Mouse (Mus musculus) olfactory bulb, adult 2 months (tissue): ENCODE measurements at regions not wholly inside any gene's neighbourhood (a gene's known extent, or its start where the extent isn't known, plus 50 kb on each side); places are given as distances from the start of the nearest gene placed in this dataset.

Experiments
- H3K27ac ChIP-seq: fragments of 200-500 bp; 2 replicates; pipeline ENCODE4 v1.5.1; 2012; ENCODE audit warnings: low read depth, low read length; ENCODE audit not compliant: insufficient read depth
- H3K4me1 ChIP-seq: fragments of 200-500 bp; 2 replicates; pipeline ENCODE4 v1.6.1; 2012; ENCODE audit warnings: low read length; ENCODE audit not compliant: control insufficient read depth, insufficient read depth
- H3K4me3 ChIP-seq: fragments of 200-500 bp; 2 replicates; pipeline ENCODE4 v1.5.1; 2012; ENCODE audit warnings: mild to moderate bottlenecking, low read depth, low read length, moderate library complexity; ENCODE audit not compliant: insufficient read depth
- CTCF ChIP-seq: fragments of 200-500 bp; IDR thresholded peaks from 2 replicates; pipeline ENCODE4 v1.5.1; 2012; ENCODE audit warnings: low read depth, mild to moderate bottlenecking, low read length, moderate library complexity; ENCODE audit not compliant: insufficient read depth
- POLR2A ChIP-seq: fragments of 200-500 bp; IDR thresholded peaks from 2 replicates; pipeline ENCODE4 v1.6.1; 2012; ENCODE audit warnings: mild to moderate bottlenecking, low read depth, low read length, moderate library complexity; ENCODE audit not compliant: insufficient read depth
- WGBS: fragments of 180-500 bp; shearing (Covaris S2); methylation state at CpG from one replicate; pipeline ENCODE4 v1.1.7; 2018; 5-methylcytosine and 5-hydroxymethylcytosine counted together

DNA sequence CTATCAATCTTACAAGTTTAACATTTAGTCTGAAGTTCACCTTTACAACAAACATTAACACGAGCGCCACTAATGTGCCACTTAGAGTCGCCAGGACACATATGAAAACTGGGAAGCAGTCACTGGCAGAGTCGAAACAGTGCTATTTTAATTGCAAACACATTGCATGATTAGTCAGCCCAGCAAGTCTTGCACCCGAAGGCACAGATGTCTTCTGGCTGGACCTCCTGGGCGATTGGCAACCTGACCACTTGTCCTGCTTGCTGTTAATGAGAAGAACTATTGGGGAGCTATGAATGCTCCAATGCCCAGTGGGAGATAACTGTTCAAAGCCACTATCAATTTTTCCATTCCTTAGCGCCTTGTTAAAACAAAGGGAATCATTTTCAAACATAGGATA, 547.0 kb downstream of the Etv1 start:
- Histone ChIP-seq H3K4me3 (no peak overlapping the region), H3K27ac (no peak overlapping the region), H3K4me1 (no peaks in the 10 kb centered on the region)
- 72% methylated on average over 7 of the region's 7 CpGs for WGBS
- no peak for TF ChIP-seq CTCF
- no peak for TF ChIP-seq POLR2A

DNA sequence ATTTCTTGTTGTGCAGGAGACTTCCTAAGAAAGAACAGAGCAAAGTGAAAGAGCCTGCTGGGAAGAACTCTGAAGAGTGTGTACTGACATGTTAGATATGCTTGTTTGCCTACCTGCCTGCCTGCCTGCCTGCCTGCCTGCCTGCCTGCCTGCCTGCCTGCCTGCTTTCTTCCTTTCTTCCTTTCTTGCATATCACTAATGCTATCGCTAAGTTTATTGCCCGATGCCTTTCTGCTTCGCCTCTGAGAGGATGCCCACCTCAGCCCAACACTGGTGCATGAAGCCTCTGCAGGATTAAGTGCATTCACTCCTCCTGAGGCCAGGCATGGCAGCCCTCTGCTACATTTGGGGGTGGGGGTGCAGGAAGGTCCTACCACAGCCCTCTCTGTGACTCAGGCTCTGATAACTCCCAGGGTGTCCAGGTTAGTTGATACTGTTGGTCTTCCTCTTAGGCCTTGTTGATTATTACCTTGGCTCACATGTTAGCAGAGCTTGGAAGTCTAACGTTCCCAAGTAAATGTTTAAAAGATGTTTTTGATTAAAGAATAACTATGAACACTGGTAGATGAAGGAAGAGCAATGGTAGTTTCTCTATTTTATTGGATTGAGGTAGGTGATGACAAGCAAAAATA, 547.6 kb downstream of the Etv1 start:
- 88% methylated on average over 4 of the region's 4 CpGs for WGBS
- H3K4me1 ChIP-seq, result no peaks in the 10 kb centered on the region
- H3K27ac ChIP-seq, result no peak overlapping the region
- no peak overlapping the region for H3K4me3 ChIP-seq
- no peak for TF ChIP-seq CTCF
- no peak for TF ChIP-seq POLR2A

DNA sequence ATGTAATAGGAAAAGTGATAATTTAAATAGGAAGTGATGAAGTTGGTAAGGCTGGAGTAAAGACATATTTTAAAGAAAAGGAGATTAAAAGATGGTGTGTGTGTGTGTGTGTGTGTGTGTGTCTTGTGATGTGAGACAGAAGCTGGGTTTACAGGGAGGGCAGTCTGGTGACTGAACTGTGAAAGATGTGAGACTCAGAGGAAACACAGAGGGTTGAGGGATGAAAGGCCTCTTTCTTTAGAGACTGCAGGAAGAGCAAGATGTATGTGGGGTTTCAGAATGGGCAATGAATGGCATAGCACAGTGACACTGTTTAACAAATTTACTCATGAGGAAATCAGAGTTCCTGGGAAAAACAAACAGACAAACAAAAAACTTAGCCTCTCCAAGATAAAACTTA, 549.2 kb downstream of the Etv1 start:
- H3K27ac ChIP-seq, result no peak overlapping the region
- H3K4me3 ChIP-seq, result no peak overlapping the region
- H3K4me1 ChIP-seq, result no peaks in the 10 kb centered on the region
- TF ChIP-seq CTCF (no peak), POLR2A (no peak)

DNA sequence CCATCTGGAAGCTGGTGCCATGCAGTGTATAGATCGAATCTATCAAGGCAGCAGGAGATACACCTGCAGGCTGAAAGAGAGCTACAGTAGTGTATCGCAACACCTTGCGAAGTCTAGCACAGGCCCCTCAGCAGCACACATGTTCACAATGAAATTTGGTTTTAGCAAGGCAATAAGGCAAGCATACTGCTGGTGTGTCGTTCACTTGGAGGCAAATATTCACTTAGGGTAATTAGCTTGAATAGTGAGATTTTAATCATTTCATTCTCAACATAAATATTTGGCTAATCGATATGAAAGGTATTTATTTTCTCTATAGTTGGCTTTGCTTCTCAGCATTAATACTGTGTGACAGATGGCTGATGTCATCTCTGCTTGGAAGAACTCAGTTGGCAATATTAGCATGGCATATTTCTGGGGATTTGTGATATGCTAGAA, 559.9 kb downstream of the Etv1 start:
- H3K27ac ChIP-seq, result no peak overlapping the region
- H3K4me3 ChIP-seq, result no peak overlapping the region
- no peaks in the 10 kb centered on the region for H3K4me1 ChIP-seq
- TF ChIP-seq CTCF (no peak), POLR2A (no peak)
- 87% methylated on average over 5 of the region's 5 CpGs for WGBS

DNA sequence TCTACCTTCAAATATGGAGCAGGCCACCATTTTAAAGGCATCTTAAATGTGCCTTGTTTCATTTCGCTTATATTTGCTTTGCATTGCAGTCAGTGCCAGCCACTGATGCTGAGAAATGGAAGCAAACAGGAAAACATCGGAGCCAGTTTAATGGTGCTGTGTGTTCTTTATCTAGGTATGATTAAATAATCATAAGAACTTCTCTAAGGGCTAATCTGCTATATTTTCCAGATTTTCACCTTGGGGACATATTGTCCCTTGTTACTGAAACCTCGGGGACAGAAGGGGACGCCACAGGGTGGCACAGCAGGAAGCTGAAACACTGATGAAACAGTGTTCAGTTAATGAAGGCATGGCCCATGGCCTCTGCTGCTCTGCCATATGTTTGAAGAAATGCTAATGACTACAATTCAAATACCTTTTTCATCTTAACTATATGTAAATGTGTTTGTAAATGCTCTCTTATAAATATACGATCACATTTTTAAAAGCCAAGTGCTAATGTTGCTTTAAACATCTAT, 562.6 kb downstream of the Etv1 start:
- H3K4me1 ChIP-seq, result no peaks in the 10 kb centered on the region
- no peak for TF ChIP-seq CTCF
- no peak for TF ChIP-seq POLR2A
- H3K4me3 ChIP-seq, result no peak overlapping the region
- 54% methylated on average over 5 of the region's 5 CpGs for WGBS
- no peak overlapping the region for H3K27ac ChIP-seq

DNA sequence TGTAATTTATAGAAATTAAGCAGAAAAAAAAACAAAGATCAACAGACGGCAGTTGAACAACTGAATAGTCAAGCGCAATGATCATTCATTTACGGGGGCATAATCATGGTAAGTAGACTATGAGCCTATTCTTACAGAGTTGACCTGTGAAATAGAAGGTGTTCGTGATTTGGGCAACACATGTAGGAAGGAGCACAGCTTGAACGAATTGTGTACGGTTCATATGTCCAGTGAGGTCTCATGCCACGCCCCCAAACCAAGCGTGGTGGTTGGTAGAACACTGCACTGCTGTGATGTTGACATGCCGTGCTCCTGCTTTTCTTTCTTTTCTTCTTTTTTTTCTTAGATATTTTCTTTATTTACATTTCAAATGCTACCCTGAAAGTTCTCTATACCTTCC, 563.1 kb downstream of the Etv1 start:
- WGBS, result 59% methylated on average over 9 of the region's 9 CpGs
- Histone ChIP-seq H3K4me1 (no peaks in the 10 kb centered on the region), H3K27ac (no peak overlapping the region), H3K4me3 (no peak overlapping the region)
- no peak for TF ChIP-seq CTCF
- no peak for TF ChIP-seq POLR2A

DNA sequence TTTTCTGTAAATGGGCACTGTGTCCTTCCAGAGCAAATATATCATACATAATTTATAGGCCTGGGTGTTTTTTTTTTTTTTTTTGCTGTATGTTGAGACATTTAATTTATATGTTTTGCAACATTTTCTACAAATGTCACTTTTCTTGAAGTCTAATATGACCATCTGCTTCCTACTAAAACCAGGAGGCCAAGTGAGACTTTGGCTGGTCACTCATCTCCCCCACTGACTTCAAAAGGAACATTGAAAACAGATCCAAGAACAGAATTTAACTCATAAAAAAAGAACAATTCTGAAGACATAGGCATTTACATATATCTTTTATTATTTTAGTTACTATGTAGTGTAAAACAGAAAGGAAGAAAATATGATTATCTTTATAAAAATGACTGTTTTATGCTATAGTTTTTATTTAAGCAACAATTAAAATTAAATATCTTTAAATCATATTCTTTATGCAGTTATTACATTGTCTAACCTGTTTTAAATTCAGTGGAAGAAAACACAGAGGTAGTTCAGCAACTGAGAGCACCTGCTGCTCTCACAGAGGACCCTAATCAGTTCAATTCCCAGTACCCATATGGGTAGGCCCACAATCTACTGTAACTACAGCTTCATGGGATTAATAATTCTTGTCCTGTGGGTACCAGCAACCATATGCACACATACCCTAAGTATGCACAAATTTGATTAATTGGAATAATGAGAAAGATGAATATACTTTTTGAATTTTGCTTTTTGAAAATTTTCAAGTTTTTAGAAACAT, 592.5 kb downstream of the Etv1 start:
- H3K27ac ChIP-seq, result no peak overlapping the region
- no peak for TF ChIP-seq POLR2A
- H3K4me3 ChIP-seq, result no peak overlapping the region
- H3K4me1 ChIP-seq, result no peaks in the 10 kb centered on the region

DNA sequence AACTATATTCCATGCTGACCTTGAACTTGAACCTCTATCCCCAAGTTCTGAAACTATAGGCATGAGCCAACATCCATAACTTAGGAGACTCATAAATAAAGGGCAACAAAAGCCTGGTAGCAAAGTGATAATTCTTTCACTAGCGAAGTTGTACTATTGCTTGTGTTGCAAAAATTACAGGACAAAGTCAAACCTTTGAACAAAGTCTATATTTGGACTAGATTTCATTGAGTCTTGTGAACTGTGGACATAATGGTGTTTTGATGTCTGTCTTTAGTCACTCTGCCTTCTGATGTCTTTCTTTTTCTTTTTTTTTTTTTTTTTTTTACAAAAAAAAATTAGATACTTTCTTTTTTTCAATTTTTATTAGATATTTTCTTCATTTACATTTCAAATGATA, 594.5 kb downstream of the Etv1 start:
- TF ChIP-seq CTCF (no peak), POLR2A (no peak)
- Histone ChIP-seq H3K4me3 (no peak overlapping the region), H3K4me1 (no peaks in the 10 kb centered on the region), H3K27ac (no peak overlapping the region)
- 92% methylated on average over 1 of the region's 1 CpGs for WGBS
